Comparison of ENCODE assay signal across 16 mouse cellular contexts in genomic region chr3:137520191-137520590, GRCm38 (mm10).
"Had no signal": no experiment of that assay in that cellular context is flagged by ENCODE, and none has a peak within 500 bp of the region (broad histone marks: within the 10 kb centered on the region; RNA-seq: fewer than 3 reads in every experiment).

No protein-coding gene starts in this region.

- H3K27me3 ChIP-seq: neural tube, embryonic 15.5 days; stomach, embryonic 15.5 days had no signal

- H3K4me3 ChIP-seq: neural tube, embryonic 13.5 days; neural tube, embryonic 15.5 days; stomach, embryonic 15.5 days had no signal

- DNase-seq: retina, postnatal 1 day; right cerebral cortex, adult 18-20 months; right cerebral cortex, postnatal 14 days; right cerebral cortex, postnatal 25 days; right cerebral cortex, postnatal 4 days; spleen, adult 18-20 months; thymus, adult 18-20 months; thymus, adult 2 months; thymus, postnatal 14 days; thymus, postnatal 25 days; thymus, postnatal 36 days; thymus, postnatal 4 days had no signal

- H3K9ac ChIP-seq: neural tube, embryonic 13.5 days; neural tube, embryonic 15.5 days; stomach, embryonic 15.5 days had no signal

- H3K4me1 ChIP-seq: stomach, embryonic 15.5 days had no signal

- H3K4me2 ChIP-seq: neural tube, embryonic 13.5 days; neural tube, embryonic 15.5 days; stomach, embryonic 15.5 days had no signal

- H3K9me3 ChIP-seq: neural tube, embryonic 13.5 days; neural tube, embryonic 15.5 days; stomach, embryonic 15.5 days had no signal

- H3K36me3 ChIP-seq: neural tube, embryonic 13.5 days; neural tube, embryonic 15.5 days; stomach, embryonic 15.5 days had no signal

- H3K27ac ChIP-seq: neural tube, embryonic 13.5 days; neural tube, embryonic 15.5 days; stomach, embryonic 15.5 days; stomach, postnatal 0 days had no signal
